Mouse (Mus musculus) forebrain, embryonic 13.5 days (tissue): ENCODE data around the gene Nlrp1a. TPM values are rescaled to one million over a fixed set of nuclear protein-coding genes. Genes with fewer than 3 reads are reported as not detected.

Experiments used
- polyA plus RNA-seq: library from polyadenylated mRNA; unstranded; fragments of >200 nt; fragmentation: Nextera tagmentation; extraction: Ambion mirVana; gene quantifications from 2 replicates; pipeline ENCODE4 v1.2.1, GENCODE M21; 2015

Nlrp1a gene
- polyA plus RNA-seq, 1 experiment from 2014 or later, result not detected

Other genes with a start within 250 kb of the Nlrp1a start
- gene Nup88, start 174.7 kb downstream of the Nlrp1a start, polyA plus RNA-seq, result 153 and 162 TPM in 2 replicates
- 92.5 and 96.0 TPM in 2 replicates for gene Rpain, start 174.5 kb downstream of the Nlrp1a start, polyA plus RNA-seq
- 229 and 242 TPM in 2 replicates for gene C1qbp, start 161.7 kb downstream of the Nlrp1a start, polyA plus RNA-seq
- gene Dhx33, start 140.3 kb downstream of the Nlrp1a start, polyA plus RNA-seq, result 11.9 and 14.8 TPM in 2 replicates
- 51.3 and 53.5 TPM in 2 replicates for gene Mis12, start 125.1 kb downstream of the Nlrp1a start, polyA plus RNA-seq
- 36.9 and 37.8 TPM in 2 replicates for gene Derl2, start 124.9 kb downstream of the Nlrp1a start, polyA plus RNA-seq
- gene 6330403K07Rik, start 111.2 kb downstream of the Nlrp1a start, polyA plus RNA-seq, result 425 and 437 TPM in 2 replicates
- not detected in 2 replicates for gene Nlrp1b, start 86.0 kb upstream of the Nlrp1a start, polyA plus RNA-seq